Mouse (Mus musculus) gastrocnemius, postnatal 36 days (tissue): Measurements from ENCODE around the gene Dbndd1. TPM values are rescaled to one million over a fixed set of nuclear protein-coding genes. Genes with fewer than 3 reads are reported as not detected.
"Not testable (repeated sequence)": the region's sequence is repeated elsewhere in the genome, so short reads cannot be mapped to it uniquely, and the experiment has no call there.

ENCODE experiments used
- DNase-seq, 2 experiments: peaks; one replicate each; pipeline ENCODE4 v3.0.0; 2022
- intact Hi-C: fragments of 180-260 bp; cut with DNase I; formaldehyde crosslinking; loops from one replicate; pipeline ENCODE4 v1.15.1; 2025
- long read RNA-seq, 2 experiments: library from polyadenylated mRNA; stranded (forward); transcript quantifications; one replicate each; pipeline ENCODE4 v2.0.0; 2021
- total RNA-seq, 2 experiments: library from RNA; stranded (reverse); gene quantifications; 2 replicates each; pipeline ENCODE4 v1.2.3; 2021

The Dbndd1 gene
- not detected for total RNA-seq
- long read RNA-seq, experiment 1, partial matches to known transcripts: 0 of 1 reads
- long read RNA-seq, experiment 1, other reads (novel, unspliced or antisense): 1 of 1 reads
- long read RNA-seq, experiment 2: 0 reads

DNA sequence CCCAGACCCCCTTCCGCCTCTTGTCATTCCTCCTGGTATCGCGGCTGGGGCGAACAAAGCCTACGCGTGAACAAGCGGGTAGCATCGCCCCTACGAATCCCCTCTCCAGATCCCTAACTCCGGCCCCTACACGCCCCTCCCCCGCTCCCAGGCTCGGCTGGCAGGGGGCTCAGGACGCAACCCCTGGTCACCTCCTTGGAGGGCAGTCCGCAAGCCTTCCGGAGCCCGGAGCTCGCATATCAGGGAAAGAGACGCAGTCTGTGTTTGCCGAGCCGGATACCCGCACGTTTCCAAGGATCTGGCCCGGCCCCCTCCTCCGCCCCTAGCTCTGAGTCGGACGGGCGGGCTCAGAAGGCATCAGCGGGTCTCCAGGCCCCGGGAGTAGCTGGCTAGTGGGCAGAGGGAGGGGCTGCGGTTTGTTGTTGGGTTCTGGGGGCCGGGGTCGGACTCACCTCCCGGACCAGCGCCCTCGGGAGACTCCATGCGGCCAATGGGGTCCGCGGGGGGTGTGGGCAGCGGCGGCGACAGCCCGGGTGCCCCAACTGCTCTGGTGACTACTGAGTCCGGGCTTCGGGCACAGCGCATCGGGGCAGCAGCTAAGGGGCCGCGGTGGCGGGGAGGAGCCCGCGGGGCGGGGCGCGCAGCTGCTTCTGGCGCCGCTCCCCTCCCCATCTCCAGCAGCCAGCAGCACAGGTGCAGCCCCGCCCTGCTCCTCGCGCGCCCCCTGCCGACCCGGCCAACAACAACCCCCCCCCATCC, at the start of gene Dbndd1:
Gene Dbndd1 (minus strand): TSS at position 683 of the 759 bp plus-strand sequence.
- DNase-seq: peak in 1 of 2 experiments; percentile 13
- intact Hi-C loops: no loop called here

- DNase-seq: not testable (repeated sequence)
Measured at GRCm38 (mm10) chr8:123564221-123564620, 49.0 kb upstream of the Dbndd1 start.

GRCm38 (mm10) chr8:123537641-123538040, 22.4 kb upstream of the Dbndd1 start:
- DNase-seq: peak in 1 of 2 experiments; percentile 37
- intact Hi-C loops: not testable (repeated sequence)

More at GRCm38 (mm10) chr8:123564221-123564620, 49.0 kb upstream of the Dbndd1 start:
- intact Hi-C loops: not testable (repeated sequence)

- DNase-seq: no peak
Measured at GRCm38 (mm10) chr8:123536990-123537380, 21.7 kb upstream of the Dbndd1 start.

GRCm38 (mm10) chr8:123536242-123536989, 21.2 kb upstream of the Dbndd1 start:
- no peak for DNase-seq

More at GRCm38 (mm10) chr8:123536990-123537380, 21.7 kb upstream of the Dbndd1 start:
- intact Hi-C loops: no loop called here

GRCm38 (mm10) chr8:123527720-123528489, 12.6 kb upstream of the Dbndd1 start:
- no peak for DNase-seq
- intact Hi-C loops: no loop called here

More at GRCm38 (mm10) chr8:123536242-123536989, 21.2 kb upstream of the Dbndd1 start:
- intact Hi-C loops: no loop called here

GRCm38 (mm10) chr8:123520048-123520447, 4.8 kb upstream of the Dbndd1 start:
- DNase-seq, intact Hi-C loops: not testable (repeated sequence)

DNA sequence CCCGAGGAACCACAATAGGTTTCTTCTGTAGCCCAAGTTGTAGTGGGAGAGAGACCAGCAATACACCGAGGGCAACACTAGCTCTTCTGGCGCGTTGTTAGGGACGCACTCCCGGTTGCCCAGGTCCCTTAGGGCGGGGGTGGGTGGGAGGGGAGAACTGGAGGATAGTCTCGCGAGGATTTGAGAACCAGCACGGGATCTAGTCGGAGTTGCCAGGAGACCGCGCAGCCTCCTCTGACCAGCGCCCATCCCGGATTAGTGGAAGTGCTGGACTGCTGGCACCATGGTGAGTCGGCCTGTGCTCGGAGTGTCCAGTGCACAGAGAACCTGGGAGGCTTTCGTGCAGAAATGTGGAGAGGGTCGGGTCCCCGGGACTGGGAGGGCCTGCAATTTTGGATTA, 3.4 kb upstream of the Dbndd1 start, which contains the start of gene Gas8:
Gene Gas8 (plus strand): TSS at position 168 of the 400 bp plus-strand sequence.
- intact Hi-C loops: no loop called here
- peak; percentile 76 to 84 for DNase-seq

- intact Hi-C loops: no loop called here
- DNase-seq: no peak
Measured at GRCm38 (mm10) chr8:123518172-123518571, 2.9 kb upstream of the Dbndd1 start.

GRCm38 (mm10) chr8:123516596-123516995, 1.3 kb upstream of the Dbndd1 start:
- intact Hi-C loops: no loop called here
- no peak for DNase-seq

DNA sequence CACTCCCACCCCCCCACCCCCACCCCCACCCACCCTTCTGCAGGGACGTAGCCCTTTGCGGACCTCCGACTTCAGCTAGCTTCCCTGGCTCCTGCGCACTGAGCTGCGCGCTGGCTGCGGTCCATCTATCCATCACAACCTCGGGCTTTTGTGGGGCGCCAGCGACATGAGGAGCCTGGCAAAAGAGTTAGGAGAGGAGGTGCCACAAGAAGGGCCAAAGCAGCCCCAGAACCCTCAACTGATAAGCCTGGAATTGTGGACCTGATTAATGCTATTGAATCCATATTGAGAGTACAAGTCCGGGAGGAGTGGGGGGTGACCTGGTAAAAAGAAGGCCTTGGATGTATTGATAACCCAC, 256 bp upstream of the Dbndd1 start:
- intact Hi-C loops: no loop called here
- DNase-seq: no peak

DNA sequence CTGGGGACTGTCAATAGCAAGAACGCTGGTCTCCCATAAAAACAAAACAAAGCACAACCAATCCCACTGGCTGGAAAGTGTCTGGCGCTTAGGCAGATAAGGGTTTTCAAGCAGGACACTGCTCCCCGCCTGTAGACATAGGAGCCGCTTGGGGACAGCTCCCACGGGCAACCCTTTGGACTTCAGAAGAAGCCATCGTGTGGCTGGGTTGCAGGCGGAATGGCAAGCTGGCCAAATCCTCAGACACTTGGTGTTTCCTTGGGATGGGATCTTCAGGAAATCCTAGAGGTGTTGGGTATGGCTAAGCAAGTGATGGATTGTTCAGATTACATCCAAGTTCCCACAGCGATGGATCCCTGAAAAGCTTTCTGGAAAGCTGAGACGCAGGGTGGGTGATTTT, 1.1 kb downstream of the Dbndd1 start:
- intact Hi-C loops: no loop called here
- DNase-seq: no peak

GRCm38 (mm10) chr8:123510819-123511218, 4.4 kb downstream of the Dbndd1 start:
- no peak for DNase-seq
- intact Hi-C loops: no loop called here

- intact Hi-C loops: no loop called here
- DNase-seq: no peak
Measured at GRCm38 (mm10) chr8:123507153-123507552, 8.1 kb downstream of the Dbndd1 start.

- no peak for DNase-seq
- intact Hi-C loops: no loop called here
Measured at GRCm38 (mm10) chr8:123505695-123506094, 9.6 kb downstream of the Dbndd1 start.

DNA sequence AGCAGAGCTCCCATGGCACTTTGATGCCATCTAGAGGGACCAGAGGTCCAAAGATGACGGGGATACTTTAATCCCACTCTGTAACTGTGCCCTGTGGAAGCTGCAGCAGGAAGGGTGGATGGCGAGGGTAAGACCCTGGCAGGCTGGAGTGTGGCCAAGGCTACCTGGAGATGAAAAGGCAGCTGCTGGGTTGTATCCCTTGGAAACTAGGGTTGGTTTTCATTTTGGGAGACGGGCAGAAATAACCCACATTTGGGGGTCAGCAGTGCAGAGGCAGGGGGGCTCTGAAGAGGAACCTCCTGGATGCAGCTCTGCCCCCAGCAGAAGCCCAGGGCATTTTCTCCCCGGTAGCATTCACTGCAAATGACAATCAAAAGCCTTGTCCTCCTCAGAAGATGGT, 10.0 kb downstream of the Dbndd1 start:
- no peak for DNase-seq
- intact Hi-C loops: no loop called here

DNA sequence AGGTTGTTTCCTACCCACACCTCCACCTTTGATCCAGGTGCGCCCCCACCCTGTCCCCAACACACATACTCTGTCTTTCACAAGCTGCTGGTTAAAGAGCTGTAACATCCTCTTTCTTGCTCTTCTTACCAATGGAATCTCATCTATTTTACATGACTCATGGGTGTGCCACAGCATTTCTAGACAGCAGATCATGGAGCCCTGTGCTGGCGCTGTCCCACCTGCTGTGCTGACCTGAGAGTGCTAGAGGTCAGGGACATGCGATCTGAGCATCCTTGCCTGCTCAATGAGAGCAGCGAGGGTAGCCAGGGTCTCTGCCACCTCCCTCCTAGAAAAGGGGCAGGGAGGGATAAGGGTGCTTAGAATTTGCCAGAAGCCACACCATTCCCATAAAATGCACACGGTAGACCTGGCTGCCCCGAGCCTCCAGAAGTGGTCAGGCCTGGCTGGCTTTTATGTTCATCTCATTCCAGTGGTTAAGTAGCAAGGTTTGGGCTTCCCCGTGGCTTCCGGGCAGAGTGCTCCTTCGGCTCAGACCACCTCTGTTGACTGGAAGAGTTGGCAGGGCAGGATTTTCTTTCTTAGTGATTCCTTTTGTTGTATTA, 10.6 kb downstream of the Dbndd1 start:
- no peak for DNase-seq
- intact Hi-C loops: no loop called here

- DNase-seq: no peak
- intact Hi-C loops: no loop called here
Measured at GRCm38 (mm10) chr8:123503801-123504467, 11.3 kb downstream of the Dbndd1 start.

DNA sequence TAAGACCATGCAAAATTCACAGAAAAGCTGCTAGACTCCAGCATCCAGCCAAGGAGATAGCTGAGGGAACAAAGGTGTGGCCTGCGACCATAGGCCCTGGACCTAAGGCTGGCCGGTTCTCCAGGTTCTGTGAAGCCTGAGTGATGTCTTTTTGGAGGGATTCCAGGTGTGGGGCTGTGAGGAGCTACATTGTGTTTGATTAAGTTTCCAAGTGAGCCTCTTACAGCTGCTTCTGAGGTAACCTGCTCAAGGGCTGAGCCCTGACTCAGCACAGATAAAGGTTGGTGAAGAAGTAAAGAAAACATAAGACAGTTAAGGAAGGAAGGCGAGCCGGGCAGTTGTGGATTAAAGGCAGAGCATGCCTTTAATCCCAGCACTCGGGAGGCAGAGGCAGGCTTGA, 13.1 kb downstream of the Dbndd1 start:
- intact Hi-C loops: no loop called here
- no peak for DNase-seq

DNA sequence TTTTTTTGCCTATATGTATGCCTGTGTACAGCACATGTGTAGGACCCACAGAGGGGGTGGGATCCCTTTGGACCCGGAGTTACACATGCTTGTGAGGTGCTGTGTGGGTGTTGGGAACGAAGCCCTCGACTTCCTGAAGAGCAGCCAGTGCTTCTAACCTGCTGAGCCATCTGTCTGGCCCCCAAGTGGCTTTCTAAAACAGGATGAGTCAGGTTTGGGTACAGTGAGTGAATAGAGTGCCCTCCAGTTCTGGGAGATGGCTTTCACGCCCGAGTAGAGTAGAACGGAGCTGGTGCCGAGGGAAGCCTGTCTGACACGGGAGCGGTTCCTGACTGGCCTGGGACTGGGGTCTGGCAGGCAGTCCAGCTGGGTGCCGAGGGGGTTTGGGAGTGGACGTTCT, 15.7 kb downstream of the Dbndd1 start:
- intact Hi-C loops: no loop called here
- DNase-seq: no peak
